Mouse (Mus musculus) lung, postnatal 0 days (tissue): ENCODE results near the gene Hmga1.

Source experiments
- CTCF ChIP-seq: IDR thresholded peaks from 2 replicates; pipeline ENCODE4 v1.5.1; 2016; ENCODE audit warnings: antibody characterized with exemption, mild to moderate bottlenecking
- EP300 ChIP-seq: IDR thresholded peaks from 2 replicates; pipeline ENCODE4 v1.6.1; 2016; ENCODE audit warnings: antibody characterized with exemption, mild to moderate bottlenecking, control low read depth

- TF ChIP-seq CTCF = no peak
- TF ChIP-seq EP300 = no peak
Measured at GRCm38 (mm10) chr17:27588231-27588630, 31.9 kb downstream of the Hmga1 start.
